Mouse (Mus musculus): ENCODE measurements around the gene Pik3ca.

Gene Pik3ca

DNA sequence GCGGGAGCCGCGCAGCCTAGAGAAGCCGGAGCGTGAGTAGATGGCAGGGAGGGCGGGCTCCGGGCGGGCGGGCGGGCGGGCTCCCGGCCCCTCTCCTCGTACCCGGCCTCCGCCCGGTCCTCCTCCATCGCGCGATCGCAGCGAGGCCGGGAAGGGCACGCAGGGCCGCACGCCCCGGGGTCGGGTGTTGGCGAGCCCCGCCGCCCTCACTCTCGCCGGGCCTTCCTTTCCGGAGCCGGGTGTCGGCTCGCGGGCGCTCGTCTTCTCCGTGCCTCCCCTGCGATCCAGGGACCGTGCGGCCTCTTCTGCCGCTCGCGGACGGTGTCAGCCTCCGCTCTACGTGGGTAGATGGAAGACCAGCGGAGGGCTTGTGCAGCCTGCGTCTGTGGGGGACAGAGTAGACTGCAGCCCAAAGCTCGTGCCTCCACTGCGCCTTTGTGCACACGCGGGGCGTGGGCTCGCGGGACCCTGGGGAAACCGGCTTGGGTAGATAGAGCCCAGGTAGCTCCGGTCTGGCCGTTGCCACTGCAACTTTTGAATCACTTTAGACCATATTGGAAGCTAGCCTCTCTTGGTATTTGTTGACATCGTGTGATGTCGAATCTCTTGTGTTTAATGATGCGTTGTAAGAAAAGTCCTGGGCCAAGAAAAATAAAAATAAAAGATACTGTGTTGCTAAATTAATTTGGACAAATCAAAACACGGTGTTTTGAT, at the start of gene Pik3ca:
Gene Pik3ca, plus strand, starts transcription at position 211 of the 714 bp plus-strand sequence.
- ChIA-PET POLR2A (interaction anchor here in 3 of 4 experiments (0.6 to 3.1 kb wide), 43 partner anchors 9 to 310 kb away, joined by 3 to 51 read pairs (median 4); partner anchors contain the start of genes Zmat3 (in 3 of the 3), Actl6a (in 1 of the 3), Mfn1 (in 1 of the 3) and Zfp639 (in 1 of the 3)), CTCF (interaction anchor here in 2 of 4 experiments (1.6 to 2.1 kb wide), 2 partner anchors 17 to 18 kb away, joined by 5 to 11 read pairs; no protein-coding TSS in a partner anchor)

DNA sequence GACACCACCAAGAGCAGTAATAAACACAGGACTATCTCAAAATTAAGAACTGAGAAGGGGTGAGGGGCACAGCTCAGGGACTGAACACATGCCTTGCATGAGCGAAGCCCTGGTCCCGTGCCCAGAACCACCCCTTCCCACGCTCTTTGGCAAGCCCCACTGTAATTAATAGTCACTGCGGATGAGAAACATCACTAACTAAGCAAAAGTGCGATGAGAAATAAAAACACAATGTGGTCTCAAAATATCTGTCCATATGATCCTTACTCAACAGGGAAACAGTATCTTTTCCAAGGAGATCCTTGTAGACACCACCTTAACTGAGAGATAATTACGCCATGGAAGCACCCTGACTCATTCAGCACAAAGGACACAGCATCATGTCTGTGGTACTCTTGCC, 49.6 kb upstream of the Pik3ca start:
- POLR2A ChIA-PET = interaction anchor here in 3 of 4 experiments (0.7 to 12.9 kb wide), 6 partner anchors 9 to 1674 kb away, joined by 3 to 167 read pairs (median 4); partner anchors contain the start of gene Zmat3 (in 2 of the 3)
- CTCF ChIA-PET = interaction anchor here in 1 of 4 experiments (1.8 kb wide), 1 partner anchor 14 kb away, joined by 6 read pairs; no protein-coding TSS in a partner anchor

DNA sequence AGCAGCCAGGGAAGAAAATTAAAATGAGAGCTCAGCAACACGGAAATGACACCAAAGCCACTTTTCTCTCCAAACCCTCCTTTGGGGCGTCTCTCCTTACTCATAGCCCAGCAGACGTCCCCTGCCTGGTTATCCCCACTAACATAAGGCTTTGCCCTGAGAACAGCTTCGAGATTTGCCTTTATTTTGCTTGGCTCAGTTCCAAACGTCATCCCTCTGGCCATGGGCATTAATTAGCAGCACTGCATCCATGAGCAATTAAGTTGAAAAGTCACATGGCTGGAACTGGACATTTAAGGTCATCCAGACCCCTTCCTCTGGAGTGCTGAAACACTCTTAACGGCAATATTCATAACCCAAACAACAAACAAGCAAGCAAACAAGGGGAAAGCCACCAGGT, 36.2 kb upstream of the Pik3ca start:
- ChIA-PET POLR2A (interaction anchor here in 3 of 4 experiments (1.0 to 11.8 kb wide), 18 partner anchors 9 to 42 kb away, joined by 3 to 167 read pairs (median 4); no protein-coding TSS in a partner anchor), CTCF (interaction anchor here in 1 of 4 experiments (3.1 kb wide), 1 partner anchor 28 kb away, joined by 11 read pairs; no protein-coding TSS in a partner anchor)

DNA sequence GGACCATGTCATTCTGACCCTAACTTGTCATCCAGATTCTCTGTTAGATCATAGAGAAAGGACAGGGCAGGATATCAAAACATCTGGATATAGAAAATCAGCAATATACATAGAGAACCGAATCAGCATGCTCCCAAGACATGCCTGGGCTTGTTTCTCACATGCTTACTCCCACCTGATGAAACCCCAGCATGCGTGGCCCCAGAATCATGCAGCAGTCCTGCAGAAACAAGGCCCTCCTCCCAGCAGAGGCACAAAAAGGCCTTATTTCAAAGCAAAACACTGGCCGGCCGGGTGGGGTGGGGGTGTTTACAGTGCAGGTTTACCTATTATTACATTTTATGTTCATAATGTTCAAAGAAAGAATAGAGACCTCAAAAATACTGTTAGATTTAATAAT, 33.3 kb upstream of the Pik3ca start:
- ChIA-PET POLR2A (interaction anchor here (0.5 to 11.8 kb wide), 41 partner anchors 9 to 459 kb away, joined by 3 to 167 read pairs (median 6); partner anchors contain the start of genes Mfn1 (in 3 of the 4), Pik3ca (in 2 of the 4), Gnb4 (in 1 of the 4) and Usp13 (in 1 of the 4)), CTCF (interaction anchor here (0.6 to 1.7 kb wide), 5 partner anchors 16 to 1225 kb away, joined by 3 to 6 read pairs (median 4); no protein-coding TSS in a partner anchor)

DNA sequence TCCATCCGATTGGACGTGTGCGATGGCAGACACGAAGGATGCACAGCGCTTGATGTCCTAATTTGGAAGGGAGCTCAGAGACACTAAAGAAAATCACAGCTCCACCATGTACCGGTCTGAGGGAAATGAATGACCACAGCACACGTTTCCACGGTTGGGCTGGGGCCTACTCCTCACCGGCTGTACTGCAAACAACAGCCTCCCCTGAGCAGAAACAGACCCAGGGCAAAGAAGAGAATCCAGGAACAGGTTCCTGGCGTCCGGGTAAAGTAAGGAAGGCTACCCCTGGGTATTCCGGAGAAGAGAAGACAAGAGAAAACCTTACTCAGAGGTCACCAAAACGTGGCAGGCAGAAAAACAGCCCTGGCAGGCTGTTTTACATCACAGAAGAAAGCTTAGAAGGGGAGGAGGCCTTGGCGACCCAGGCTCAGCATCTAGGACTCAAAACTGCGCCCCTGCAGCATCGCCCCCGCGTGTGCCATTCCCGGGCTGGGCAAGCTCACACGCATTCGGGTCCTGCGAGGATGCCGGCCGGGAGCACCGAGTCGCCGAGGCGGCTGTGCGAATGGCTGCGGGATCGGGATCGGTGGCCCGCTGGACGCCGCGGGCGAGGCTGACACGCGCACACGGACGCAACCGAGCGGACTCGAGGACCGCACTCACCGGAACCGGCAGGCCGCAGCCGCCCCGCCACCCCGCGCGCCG, 32.5 kb upstream of the Pik3ca start:
- ChIA-PET POLR2A (interaction anchor here (0.5 to 4.3 kb wide), 66 partner anchors 8 to 458 kb away, joined by 3 to 51 read pairs (median 5); partner anchors contain the start of genes Gnb4 (in 2 of the 4), Mfn1 (in 2 of the 4), Pik3ca (in 2 of the 4) and Usp13 (in 1 of the 4)), CTCF (interaction anchor here (0.6 to 1.7 kb wide), 8 partner anchors 15 to 1226 kb away, joined by 3 to 10 read pairs (median 4); no protein-coding TSS in a partner anchor)

DNA sequence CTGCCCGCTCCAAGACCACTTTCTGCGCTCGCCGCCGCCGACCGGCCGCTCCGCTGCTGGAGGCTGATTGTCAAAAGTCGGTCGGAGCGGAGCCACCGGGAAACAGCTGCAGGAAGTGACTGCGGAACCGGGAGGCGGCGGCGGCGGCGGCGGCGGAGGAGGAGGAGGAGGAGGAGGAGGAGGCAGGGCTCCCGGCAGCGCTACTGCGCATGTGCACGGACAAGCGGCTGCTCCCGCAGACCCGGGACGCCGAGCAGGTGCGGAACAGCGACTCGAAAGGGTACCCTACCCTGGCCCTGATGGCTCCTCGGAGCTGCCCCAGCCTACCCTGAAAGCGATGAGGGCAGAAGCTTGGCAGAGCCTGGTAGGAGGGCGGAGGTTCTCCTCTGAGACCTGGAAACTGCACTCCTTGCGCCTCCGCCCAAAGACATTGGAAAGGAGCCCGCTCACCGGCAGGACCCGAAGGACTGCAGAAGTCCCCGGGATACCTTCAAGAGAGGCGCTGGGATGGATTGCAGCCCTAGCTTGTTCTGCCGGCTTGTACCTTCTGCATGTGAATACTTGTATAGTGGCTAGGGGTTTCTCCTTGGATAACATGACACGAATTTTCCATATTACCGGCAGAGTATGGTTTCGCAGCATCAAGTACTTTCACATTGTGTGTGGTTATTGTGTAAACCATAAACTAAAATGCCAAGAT, 31.8 kb upstream of the Pik3ca start, which contains the start of gene Zmat3:
Gene Zmat3, minus strand, starts transcription at position 469 of the 700 bp plus-strand sequence.
- POLR2A ChIA-PET = interaction anchor here (0.5 to 4.3 kb wide), 56 partner anchors 9 to 468 kb away, joined by 3 to 51 read pairs (median 5); partner anchors contain the start of genes Mfn1 (in 2 of the 4), Pik3ca (in 2 of the 4), Gnb4 (in 1 of the 4) and Usp13 (in 1 of the 4)
- CTCF ChIA-PET = interaction anchor here (0.5 to 1.7 kb wide), 7 partner anchors 14 to 98 kb away, joined by 3 to 10 read pairs (median 3); no protein-coding TSS in a partner anchor

DNA sequence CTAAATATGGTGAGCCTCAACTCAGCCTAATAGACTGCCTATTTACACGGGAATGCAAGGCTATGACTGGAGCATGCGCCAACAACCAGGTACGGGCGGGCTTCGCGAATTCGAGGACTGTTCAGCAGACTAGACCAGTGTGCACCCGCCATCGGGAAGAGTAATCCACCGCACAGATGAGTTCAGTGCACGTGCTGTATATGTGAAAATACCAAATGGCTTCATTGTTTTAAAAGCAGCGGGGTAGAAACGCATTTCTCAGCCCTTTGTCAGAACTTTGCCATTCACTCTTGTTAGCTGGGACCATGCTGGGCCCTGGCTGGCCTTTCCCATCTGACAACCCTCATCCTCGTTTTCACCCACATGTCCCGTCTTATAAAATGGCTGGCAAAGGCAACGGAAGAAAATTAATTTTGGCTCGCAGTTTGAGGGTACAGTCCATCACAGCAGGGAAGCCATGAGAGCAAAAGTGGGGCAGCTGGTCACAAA, 31.2 kb upstream of the Pik3ca start:
- ChIA-PET POLR2A (interaction anchor here in 3 of 4 experiments (0.9 to 4.3 kb wide), 27 partner anchors 8 to 467 kb away, joined by 3 to 51 read pairs (median 6); partner anchors contain the start of genes Mfn1 (in 2 of the 3) and Pik3ca (in 2 of the 3)), CTCF (interaction anchor here in 2 of 4 experiments (0.5 to 1.7 kb wide), 4 partner anchors 14 to 99 kb away, joined by 3 to 10 read pairs (median 4); no protein-coding TSS in a partner anchor)

DNA sequence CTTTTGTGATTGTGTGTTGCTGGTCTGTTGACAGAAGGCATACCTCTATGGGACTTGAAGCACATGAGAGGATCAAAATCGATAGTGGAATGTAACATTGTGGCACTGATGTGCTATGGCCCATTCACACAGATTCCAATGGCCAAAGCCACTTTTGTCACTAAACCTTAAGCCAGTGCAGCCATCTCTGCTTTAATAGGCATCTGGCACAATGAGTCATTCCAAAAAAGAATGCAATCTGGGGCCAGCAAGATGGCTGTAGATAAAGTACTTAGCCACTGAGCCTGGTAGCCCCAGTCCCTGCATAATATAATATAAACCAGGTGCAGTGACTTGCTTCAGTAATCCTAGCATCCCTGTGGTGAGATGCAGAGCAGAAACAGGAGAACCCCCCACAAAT, 30.0 kb upstream of the Pik3ca start:
- POLR2A ChIA-PET = interaction anchor here in 3 of 4 experiments (0.9 to 4.3 kb wide), 8 partner anchors 12 to 162 kb away, joined by 3 to 51 read pairs (median 4); partner anchors contain the start of genes Mfn1 (in 1 of the 3) and Pik3ca (in 1 of the 3)
- CTCF ChIA-PET = no interaction called here

DNA sequence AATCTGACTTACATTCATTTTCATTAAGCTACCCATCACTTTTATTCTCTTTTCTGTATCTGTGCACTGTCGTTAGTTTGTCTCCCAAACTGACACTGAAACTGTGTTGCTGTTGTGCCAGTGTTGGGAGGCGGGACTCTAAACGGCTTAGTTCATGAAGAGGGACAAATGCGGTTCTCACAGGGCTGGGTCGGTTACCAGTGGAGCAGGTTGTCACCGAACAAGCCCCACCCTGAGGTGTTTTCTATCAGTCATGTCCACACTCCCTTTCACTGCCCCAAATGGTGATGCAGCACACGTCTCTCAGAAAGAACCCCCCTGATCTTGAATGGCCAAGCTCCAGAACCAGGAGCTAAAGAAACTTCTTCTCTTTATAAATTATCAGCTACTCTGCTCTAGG, 25.5 kb upstream of the Pik3ca start:
- CTCF ChIA-PET = interaction anchor here in 1 of 4 experiments (0.5 kb wide), 1 partner anchor 8 kb away, joined by 3 read pairs; no protein-coding TSS in a partner anchor

DNA sequence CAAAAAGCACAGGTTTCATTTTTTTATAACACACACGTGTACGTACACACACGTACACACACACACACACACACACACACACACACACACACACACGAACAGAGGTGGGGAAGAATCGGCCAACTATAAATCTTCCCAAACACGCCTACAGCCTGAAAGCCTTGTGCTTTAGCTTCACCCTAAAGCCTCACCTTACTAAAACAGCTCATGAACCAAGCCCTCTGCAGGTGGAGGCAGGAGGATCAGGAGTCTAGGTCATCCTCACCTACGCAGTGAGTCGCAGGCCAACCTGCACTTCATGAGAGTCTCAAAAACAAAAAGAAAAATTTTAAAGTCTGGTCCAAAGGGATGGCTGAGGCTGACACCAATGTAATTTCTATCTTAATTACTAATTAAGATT, 25.0 kb upstream of the Pik3ca start:
- ChIA-PET POLR2A (interaction anchor here in 3 of 4 experiments (0.7 to 2.1 kb wide), 8 partner anchors 11 to 126 kb away, joined by 3 to 8 read pairs (median 5); no protein-coding TSS in a partner anchor), CTCF (interaction anchor here in 2 of 4 experiments (0.5 to 0.7 kb wide), 2 partner anchors 8 to 238 kb away, joined by 3 to 5 read pairs; no protein-coding TSS in a partner anchor)

More for the DNA sequence above, 25.5 kb upstream of the Pik3ca start:
- POLR2A ChIA-PET = interaction anchor here in 3 of 4 experiments (0.7 to 2.1 kb wide), 9 partner anchors 11 to 127 kb away, joined by 3 to 8 read pairs (median 5); no protein-coding TSS in a partner anchor

DNA sequence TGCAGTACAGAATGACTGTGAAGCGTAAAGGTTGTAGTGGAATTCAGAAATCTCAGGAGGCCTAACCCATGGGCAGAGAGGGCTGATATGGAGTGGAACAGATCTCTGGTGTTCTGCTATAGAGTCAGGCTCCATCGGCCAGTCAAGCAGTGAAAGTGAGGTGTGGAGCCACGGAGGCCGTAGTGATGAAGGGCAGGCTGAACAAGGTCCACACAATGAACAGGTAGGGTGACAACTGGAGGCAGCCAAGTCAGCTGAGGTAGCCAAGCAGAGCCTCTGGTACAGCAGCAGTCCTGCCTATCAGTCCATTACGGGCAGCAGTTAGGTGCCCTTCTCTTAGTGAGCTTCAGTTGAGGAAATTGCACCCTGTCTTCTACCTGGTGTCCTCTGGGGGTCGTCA, 24.2 kb upstream of the Pik3ca start:
- POLR2A ChIA-PET = interaction anchor here in 1 of 4 experiments (2.1 kb wide), 1 partner anchor 31 kb away, joined by 7 read pairs; no protein-coding TSS in a partner anchor
- CTCF ChIA-PET = no interaction called here

DNA sequence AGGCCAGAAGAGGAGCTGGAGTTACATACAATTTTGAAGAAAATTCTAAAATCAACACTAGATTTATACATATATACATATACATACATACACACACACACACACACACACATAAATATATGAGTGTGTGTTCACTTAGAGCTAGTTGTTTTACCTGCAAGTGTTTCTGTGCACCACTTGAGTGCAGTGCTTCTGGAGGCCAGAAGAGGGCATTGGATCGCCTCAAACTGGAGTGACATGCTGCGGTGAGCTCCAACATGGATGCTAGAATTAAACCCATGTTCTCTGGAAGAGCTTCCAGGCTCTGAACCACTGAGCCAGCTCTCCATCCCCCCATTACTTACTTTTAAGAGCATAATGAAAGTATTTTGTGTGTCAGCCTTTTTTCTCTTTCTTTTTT, 17.6 kb upstream of the Pik3ca start:
- CTCF ChIA-PET = interaction anchor here (0.6 to 3.2 kb wide), 52 partner anchors 8 to 1602 kb away, joined by 3 to 21 read pairs (median 4); partner anchors contain the start of genes Pik3ca (in 2 of the 4), Zmat3 (in 2 of the 4) and Zfp639 (in 1 of the 4)
- POLR2A ChIA-PET = interaction anchor here (0.5 to 2.4 kb wide), 23 partner anchors 11 to 326 kb away, joined by 3 to 18 read pairs (median 4); partner anchors contain the start of genes Zmat3 (in 2 of the 4), Actl6a (in 1 of the 4) and Mfn1 (in 1 of the 4)

DNA sequence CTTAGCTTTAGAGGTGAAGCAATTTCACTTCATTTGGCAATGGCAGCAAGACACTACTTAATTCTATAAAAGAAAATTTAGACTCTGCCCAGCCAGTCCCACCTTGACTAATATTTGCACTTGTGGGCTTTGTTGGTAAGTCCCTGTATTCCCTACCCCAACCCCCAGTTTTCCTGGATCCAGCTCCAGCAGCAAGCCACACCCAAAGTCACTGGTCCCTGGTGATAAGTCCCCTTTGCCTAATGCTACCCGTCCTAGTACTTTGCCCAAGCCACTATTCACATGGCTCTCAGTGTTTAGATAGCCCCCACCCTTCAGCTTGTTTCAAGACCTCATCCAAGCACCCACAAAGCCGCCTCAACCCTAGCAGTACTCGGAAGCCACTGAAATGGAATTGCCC, 15.9 kb upstream of the Pik3ca start:
- ChIA-PET POLR2A (interaction anchor here in 3 of 4 experiments (0.7 to 2.4 kb wide), 5 partner anchors 15 to 74 kb away, joined by 3 to 18 read pairs (median 5); partner anchors contain the start of gene Zmat3 (in 1 of the 3)), CTCF (interaction anchor here in 1 of 4 experiments (2.7 to 3.2 kb wide), 2 partner anchors 113 to 128 kb away, joined by 15 to 21 read pairs; partner anchors contain the start of gene Zfp639)

DNA sequence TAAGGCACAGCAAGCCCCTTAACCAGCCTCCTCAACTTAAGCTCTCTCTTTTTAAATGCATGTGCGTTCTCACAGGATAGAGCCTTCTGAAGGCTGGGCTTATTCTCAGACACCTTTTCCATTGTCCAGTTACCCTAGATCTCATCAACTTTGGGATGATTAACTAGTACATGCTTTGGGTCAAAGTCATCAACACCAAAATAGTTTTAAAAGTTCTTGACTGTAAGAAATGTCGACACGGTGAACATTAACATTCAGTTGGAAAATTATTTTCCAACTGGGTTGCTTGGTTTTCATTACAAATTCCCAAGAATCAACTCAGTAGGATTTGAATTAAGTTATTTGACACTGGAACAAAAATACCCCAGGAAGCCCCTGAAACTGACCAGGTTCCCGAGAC, 4.6 kb upstream of the Pik3ca start:
- POLR2A ChIA-PET = interaction anchor here in 3 of 4 experiments (0.8 to 0.9 kb wide), 3 partner anchors 8 to 31 kb away, joined by 3 to 4 read pairs (median 3); no protein-coding TSS in a partner anchor
- CTCF ChIA-PET = no interaction called here

DNA sequence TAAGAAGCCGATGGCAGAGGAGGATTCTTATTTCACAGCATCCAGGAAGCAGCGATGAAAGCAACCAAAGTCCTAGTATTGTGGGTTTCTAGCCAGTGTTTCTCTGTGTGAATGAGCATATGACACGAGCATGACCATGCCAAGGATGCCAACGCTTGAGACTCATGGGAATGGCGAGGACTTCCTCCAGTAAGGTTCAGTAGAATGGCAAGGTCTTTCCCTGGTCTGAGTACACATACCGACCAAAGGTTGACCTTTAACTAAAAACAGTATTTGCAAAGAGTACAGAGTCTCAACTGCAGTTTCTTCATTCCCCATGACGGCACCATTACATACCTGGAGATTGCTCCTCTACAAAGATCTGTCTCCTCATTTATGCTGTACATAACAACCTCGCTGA, 3.5 kb upstream of the Pik3ca start:
- POLR2A ChIA-PET = interaction anchor here in 2 of 4 experiments (0.9 to 1.6 kb wide), 3 partner anchors 14 to 29 kb away, joined by 3 to 4 read pairs (median 3); partner anchors contain the start of gene Zmat3 (in 1 of the 2)
- CTCF ChIA-PET = interaction anchor here in 1 of 4 experiments (1.2 kb wide), 1 partner anchor 14 kb away, joined by 3 read pairs; no protein-coding TSS in a partner anchor
